Mouse (Mus musculus): ENCODE data around the gene Ccar1.
"Not testable (repeated sequence)": the region's sequence is repeated elsewhere in the genome, so short reads cannot be mapped to it uniquely, and the experiment has no call there.

Gene Ccar1

GRCm38 (mm10) chr10:62792177-62793090, at the start of gene Ccar1:
Ccar1 (minus strand) TSS chr10:62792286.
- DNase-seq (ENCODE audit: low spot score) = peak; percentile 97

- DNase-seq (ENCODE audit: low spot score) = no peak
Observed at GRCm38 (mm10) chr10:62840687-62841086, 48.6 kb upstream of the Ccar1 start.

- DNase-seq (ENCODE audit: low spot score) = no peak
Observed at GRCm38 (mm10) chr10:62837987-62838386, 45.9 kb upstream of the Ccar1 start.

- DNase-seq (ENCODE audit: low spot score) = no peak
Observed at GRCm38 (mm10) chr10:62832783-62833182, 40.7 kb upstream of the Ccar1 start.

GRCm38 (mm10) chr10:62831546-62831945, 39.5 kb upstream of the Ccar1 start:
- DNase-seq (ENCODE audit: low spot score) = no peak

GRCm38 (mm10) chr10:62824474-62824873, 32.4 kb upstream of the Ccar1 start:
- no peak for DNase-seq (ENCODE audit: low spot score)

GRCm38 (mm10) chr10:62823431-62823830, 31.3 kb upstream of the Ccar1 start:
- no peak for DNase-seq (ENCODE audit: low spot score)

GRCm38 (mm10) chr10:62810010-62810409, 17.9 kb upstream of the Ccar1 start:
- DNase-seq (ENCODE audit: low spot score) = no peak

GRCm38 (mm10) chr10:62808766-62809165, 16.7 kb upstream of the Ccar1 start:
- no peak for DNase-seq (ENCODE audit: low spot score)

- DNase-seq (ENCODE audit: low spot score) = no peak
Observed at GRCm38 (mm10) chr10:62808316-62808715, 16.2 kb upstream of the Ccar1 start.

GRCm38 (mm10) chr10:62804106-62804505, 12.0 kb upstream of the Ccar1 start:
- no peak for DNase-seq (ENCODE audit: low spot score)

- no peak for DNase-seq (ENCODE audit: low spot score)
Observed at GRCm38 (mm10) chr10:62803296-62803695, 11.2 kb upstream of the Ccar1 start.

GRCm38 (mm10) chr10:62794221-62794620, 2.1 kb upstream of the Ccar1 start:
- no peak for DNase-seq (ENCODE audit: low spot score)

GRCm38 (mm10) chr10:62793091-62793453, 986 bp upstream of the Ccar1 start:
- DNase-seq (ENCODE audit: low spot score) = no peak

GRCm38 (mm10) chr10:62791251-62792176, 572 bp downstream of the Ccar1 start:
- peak; percentile 22 for DNase-seq (ENCODE audit: low spot score)

- DNase-seq (ENCODE audit: low spot score) = not testable (repeated sequence)
Observed at GRCm38 (mm10) chr10:62781776-62782175, 10.3 kb downstream of the Ccar1 start.

GRCm38 (mm10) chr10:62750781-62751180, 41.3 kb downstream of the Ccar1 start:
- no peak for DNase-seq (ENCODE audit: low spot score)

GRCm38 (mm10) chr10:62739961-62740737, 51.9 kb downstream of the Ccar1 start:
- DNase-seq (ENCODE audit: low spot score) = peak; percentile 16

GRCm38 (mm10) chr10:62736965-62737688, 55.0 kb downstream of the Ccar1 start:
- DNase-seq (ENCODE audit: low spot score) = no peak

- DNase-seq (ENCODE audit: low spot score) = no peak
Observed at GRCm38 (mm10) chr10:62730826-62731225, 61.3 kb downstream of the Ccar1 start.
